In genomic region chr14:29005228-29005840, GRCm38 (mm10) we compare ENCODE assay signal across 28 mouse cellular contexts. TPM values are rescaled to one million over a fixed set of nuclear protein-coding genes. Genes with fewer than 3 reads are reported as not detected.
"Had no signal": no experiment of that assay in that cellular context is flagged by ENCODE, and none has a peak within 500 bp of the region (broad histone marks: within the 10 kb centered on the region; RNA-seq: fewer than 3 reads in every experiment).

No protein-coding gene starts in this region.

- H3K27me3 ChIP-seq: heart, embryonic 12.5 days; intestine, embryonic 15.5 days; limb, embryonic 12.5 days; liver, embryonic 13.5 days; liver, embryonic 15.5 days had no signal

- H3K27ac ChIP-seq: heart, adult 2 months; heart, embryonic 10.5 days; hindbrain, embryonic 10.5 days; hindbrain, embryonic 12.5 days; hindbrain, embryonic 14.5 days; intestine, embryonic 15.5 days; layer of hippocampus, adult 2 months; left cerebral cortex, adult 2 months; limb, embryonic 10.5 days; limb, embryonic 12.5 days; liver, embryonic 13.5 days; liver, embryonic 15.5 days had no signal

- H3K9me3 ChIP-seq: heart, embryonic 10.5 days; heart, embryonic 12.5 days; hindbrain, embryonic 10.5 days; hindbrain, embryonic 12.5 days; intestine, embryonic 15.5 days; limb, embryonic 10.5 days; limb, embryonic 12.5 days; liver, embryonic 13.5 days; liver, embryonic 15.5 days had no signal

- H3K4me1 ChIP-seq: intestine, embryonic 15.5 days; liver, embryonic 13.5 days; liver, embryonic 15.5 days had no signal

- DNase-seq: gastrocnemius, postnatal 14 days; gastrocnemius, postnatal 36 days; heart, adult 11 months; heart, adult 2 months; heart, postnatal 10 days; heart, postnatal 4 days; kidney, adult 18-20 months; kidney, adult 8-10 months; kidney, postnatal 10 days; kidney, postnatal 25 days; kidney, postnatal 4 days; liver; liver, embryonic 13.5 days had no signal

- H3K36me3 ChIP-seq: heart, embryonic 10.5 days; heart, embryonic 12.5 days; hindbrain, embryonic 10.5 days; hindbrain, embryonic 12.5 days; intestine, embryonic 15.5 days; limb, embryonic 10.5 days; limb, embryonic 12.5 days; liver, embryonic 13.5 days; liver, embryonic 15.5 days had no signal

- H3K9ac ChIP-seq: heart, embryonic 12.5 days; hindbrain, embryonic 12.5 days; hindbrain, embryonic 14.5 days; intestine, embryonic 15.5 days; limb, embryonic 12.5 days; liver, embryonic 13.5 days; liver, embryonic 15.5 days had no signal

- ATAC-seq: hindbrain, embryonic 16.5 days; inflammation-experienced regulatory T-cells, adult 6 months; intestine, embryonic 15.5 days; intestine, postnatal 0 days had no signal

- H3K4me3 ChIP-seq: heart, adult 2 months; heart, embryonic 10.5 days; heart, embryonic 12.5 days; hindbrain, embryonic 10.5 days; hindbrain, embryonic 12.5 days; intestine, embryonic 15.5 days; layer of hippocampus, adult 2 months; left cerebral cortex, adult 2 months; limb, embryonic 10.5 days; limb, embryonic 12.5 days; liver, embryonic 13.5 days; liver, embryonic 15.5 days had no signal

- H3K4me2 ChIP-seq: heart, embryonic 12.5 days; hindbrain, embryonic 12.5 days; hindbrain, embryonic 14.5 days; intestine, embryonic 15.5 days; limb, embryonic 12.5 days; liver, embryonic 11.5 days; liver, embryonic 13.5 days; liver, embryonic 15.5 days had no signal

RNA-seq across cellular contexts. Expression of gene Lrtm1, which starts 12.7 kb away (rescaled TPM):
- polyA plus RNA-seq: inflammation-experienced regulatory T-cells, adult 6 months; intestine, embryonic 15.5 days; intestine, postnatal 0 days; limb, embryonic 10.5 days; liver, embryonic 11.5 days had no signal
